In genomic region chrX:134600659-134601379, GRCm38 (mm10) we compare ENCODE assay signal across 7 mouse cellular contexts. TPM values are rescaled to one million over a fixed set of nuclear protein-coding genes. Genes with fewer than 3 reads are reported as not detected.
A peak's percentile ranks its signal among the peaks of the same experiment; 100 is the strongest.
DNase-seq lines count a peak whose midpoint lies in the region; ATAC-seq lines count a peak whose summit lies in the region.

TSS of gene Gla (minus strand) at chrX:134601125.
TSS of gene Hnrnph2 (plus strand) at chrX:134601179.

- no peaks in the 10 kb centered on the region for H3K4me1 ChIP-seq in embryonic facial prominence, embryonic 12.5 days
- no peaks in the 10 kb centered on the region for H3K4me1 ChIP-seq in limb, embryonic 11.5 days (ENCODE audit: control insufficient read depth, insufficient read depth, low read length)
- H3K4me1 ChIP-seq in midbrain, embryonic 14.5 days (ENCODE audit: control insufficient read depth, insufficient read depth, low read length), result 0 out of 2 replicates have a peak, but pooled peaks cover 7% of the 10 kb centered on the region

- peak within 1 kb of the TSS; percentile 52 for H3K4me3 ChIP-seq in embryonic facial prominence, embryonic 12.5 days
- H3K4me3 ChIP-seq in limb, embryonic 11.5 days (ENCODE audit: low read depth, low read length), result peak within 1 kb of the TSS; percentile 49
- H3K4me3 ChIP-seq in midbrain, embryonic 14.5 days (replicated peaks; ENCODE audit: low read depth, low read length), result peak within 1 kb of the TSS; percentile 46

- peak; percentile 76 for DNase-seq in adrenal gland, postnatal 25 days
- peak; percentile 100 for DNase-seq in heart, adult 11 months
- DNase-seq in kidney, adult 18-20 months, result peak; percentile 92
- peak; percentile 89 for DNase-seq in limb, embryonic 11.5 days (ENCODE audit: low spot score)
- peak; percentile 96 for DNase-seq in midbrain, embryonic 14.5 days
- peak; percentile 76 to 79 for DNase-seq in spleen, adult 18-20 months

- H3K9ac ChIP-seq in embryonic facial prominence, embryonic 12.5 days, result peak within 1 kb of the TSS; percentile 64
- peak within 1 kb of the TSS; percentile 56 for H3K9ac ChIP-seq in limb, embryonic 11.5 days (ENCODE audit: low read length)
- H3K9ac ChIP-seq in midbrain, embryonic 14.5 days (replicated peaks; ENCODE audit: low read length), result peak within 1 kb of the TSS; percentile 47

- peak within 1 kb of the TSS; percentile 93 for H3K27ac ChIP-seq in embryonic facial prominence, embryonic 12.5 days
- H3K27ac ChIP-seq in limb, embryonic 11.5 days (replicated peaks; ENCODE audit: low read depth, low read length), result peak within 1 kb of the TSS; percentile 79
- H3K27ac ChIP-seq in midbrain, embryonic 14.5 days (replicated peaks; ENCODE audit: low read depth, low read length), result peak within 1 kb of the TSS; percentile 93

- peak; percentile 98 for ATAC-seq in embryonic facial prominence, embryonic 12.5 days (ENCODE audit: insufficient number of reproducible peaks, insufficient read depth, low FRiP score, low TSS enrichment)
- peak; percentile 98 for ATAC-seq in limb, embryonic 11.5 days (ENCODE audit: insufficient number of reproducible peaks, low FRiP score, low TSS enrichment, low read depth)
- ATAC-seq in midbrain, embryonic 14.5 days (ENCODE audit: low FRiP score, low TSS enrichment), result peak; percentile 98

- no peaks in the 10 kb centered on the region for H3K9me3 ChIP-seq in embryonic facial prominence, embryonic 12.5 days
- no peaks in the 10 kb centered on the region for H3K9me3 ChIP-seq in limb, embryonic 11.5 days (ENCODE audit: control insufficient read depth, low read length)
- H3K9me3 ChIP-seq in midbrain, embryonic 14.5 days (ENCODE audit: control insufficient read depth, low read length), result no peaks in the 10 kb centered on the region

- H3K36me3 ChIP-seq in embryonic facial prominence, embryonic 12.5 days, result no peaks in the 10 kb centered on the region
- no peaks in the 10 kb centered on the region for H3K36me3 ChIP-seq in limb, embryonic 11.5 days (ENCODE audit: control insufficient read depth, insufficient read depth, low read length)
- H3K36me3 ChIP-seq in midbrain, embryonic 14.5 days (ENCODE audit: control insufficient read depth, insufficient read depth, low read length), result no peaks in the 10 kb centered on the region

- WGBS in embryonic facial prominence, embryonic 12.5 days, result 20% methylated on average over 33 of the region's 33 CpGs
- WGBS in limb, embryonic 11.5 days, result 18% methylated on average over 33 of the region's 33 CpGs
- 23% methylated on average over 33 of the region's 33 CpGs for WGBS in midbrain, embryonic 14.5 days

- 0 out of 2 replicates have a peak, but pooled peaks cover 3% of the 10 kb centered on the region for H3K27me3 ChIP-seq in embryonic facial prominence, embryonic 12.5 days
- H3K27me3 ChIP-seq in limb, embryonic 11.5 days (ENCODE audit: control insufficient read depth, insufficient read depth, low read length), result 0 out of 2 replicates have a peak, but pooled peaks cover 4% of the 10 kb centered on the region
- H3K27me3 ChIP-seq in midbrain, embryonic 14.5 days (ENCODE audit: control insufficient read depth, insufficient read depth, low read length), result no peaks in the 10 kb centered on the region

- H3K4me2 ChIP-seq in embryonic facial prominence, embryonic 12.5 days (replicated peaks), result peak within 1 kb of the TSS; percentile 53
- peak within 1 kb of the TSS; percentile 42 for H3K4me2 ChIP-seq in limb, embryonic 11.5 days (ENCODE audit: low read depth, severe bottlenecking)
- H3K4me2 ChIP-seq in midbrain, embryonic 14.5 days (ENCODE audit: low read length), result peak within 1 kb of the TSS; percentile 56

RNA-seq across cellular contexts. Expression of gene Gla, which starts in this region (rescaled TPM):
- 8.4 and 9.0 TPM in 2 replicates for total RNA-seq in adrenal gland, postnatal 25 days (2021)
- polyA plus RNA-seq in embryonic facial prominence, embryonic 12.5 days (2016; fragmentation: Nextera tagmentation; extraction: Ambion mirVana), result 4.7 and 4.8 TPM in 2 replicates
- 4.0 and 5.1 TPM in 2 replicates for polyA plus RNA-seq in limb, embryonic 11.5 days (2014; fragmentation: Nextera tagmentation; extraction: Ambion mirVana)
- polyA plus RNA-seq in midbrain, embryonic 14.5 days (2014; fragmentation: Nextera tagmentation; extraction: Ambion mirVana), result 1.6 and 1.9 TPM in 2 replicates

RNA-seq across cellular contexts. Expression of gene Hnrnph2, which starts in this region (rescaled TPM):
- 90.6 and 98.0 TPM in 2 replicates for total RNA-seq in adrenal gland, postnatal 25 days (2021)
- polyA plus RNA-seq in embryonic facial prominence, embryonic 12.5 days (2016; fragmentation: Nextera tagmentation; extraction: Ambion mirVana), result 160 and 174 TPM in 2 replicates
- polyA plus RNA-seq in limb, embryonic 11.5 days (2014; fragmentation: Nextera tagmentation; extraction: Ambion mirVana), result 144 and 172 TPM in 2 replicates
- polyA plus RNA-seq in midbrain, embryonic 14.5 days (2014; fragmentation: Nextera tagmentation; extraction: Ambion mirVana), result 92.3 and 106 TPM in 2 replicates

Comparison
In these comparisons a context has a peak if more than half of its experiments do, and no peak if none do; other contexts are left out.
1. Peak in every context shown above with its lines: DNase-seq, ATAC-seq, H3K4me3 ChIP-seq and H3K27ac ChIP-seq.